Mouse (Mus musculus) kidney, embryonic 14.5 days (tissue): Measurements from ENCODE around the gene Suclg1. TPM values are rescaled to one million over a fixed set of nuclear protein-coding genes. Genes with fewer than 3 reads are reported as not detected.

Source experiments
- polyA plus RNA-seq: library from polyadenylated mRNA; unstranded; fragments of >200 nt; fragmentation: Nextera tagmentation; extraction: Ambion mirVana; gene quantifications from 2 replicates; pipeline ENCODE4 v1.2.1, GENCODE M21; 2014

The Suclg1 gene
- polyA plus RNA-seq, 1 experiment from 2014 or later, result 206 TPM

Other genes starting within 250 kb of the Suclg1 start
- gene Dnah6, start 26.7 kb upstream of the Suclg1 start, polyA plus RNA-seq, result 0.05 and 0.06 TPM in 2 replicates
- gene 4931417E11Rik, start 221.3 kb downstream of the Suclg1 start, polyA plus RNA-seq, result not detected in 2 replicates